Mouse (Mus musculus) liver, postnatal 0 days (tissue): ENCODE measurements around the gene Krt18.

Experiments used
- CTCF ChIP-seq: sonication (generic); IDR thresholded peaks from 2 replicates; pipeline ENCODE4 v1.5.1; 2016; ENCODE audit warnings: antibody characterized with exemption, low read depth
- EP300 ChIP-seq: IDR thresholded peaks from 2 replicates; pipeline ENCODE4 v1.6.1; 2016; ENCODE audit warnings: antibody characterized with exemption, low read depth, mild to moderate bottlenecking

DNA sequence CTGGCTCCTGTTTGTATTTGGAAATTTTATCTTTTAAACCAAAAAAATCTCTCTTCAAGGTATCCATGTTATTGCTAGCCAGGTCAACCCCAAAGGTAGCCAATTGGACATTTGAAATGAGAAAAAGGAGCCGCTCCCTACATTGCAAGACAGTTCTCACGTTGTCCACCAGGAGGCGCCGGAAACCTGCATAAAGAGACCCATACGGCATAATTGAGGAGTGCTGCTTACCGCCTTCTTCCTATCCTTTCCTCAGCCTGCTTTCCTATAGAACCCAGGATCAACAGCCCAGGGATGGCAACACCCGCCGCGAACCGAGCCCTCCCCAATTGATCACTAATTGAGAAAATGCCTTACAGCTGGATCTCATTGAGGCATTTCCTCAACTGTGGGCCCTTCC, 39.9 kb upstream of the Krt18 start:
- TF ChIP-seq CTCF = peak; percentile 92
- TF ChIP-seq EP300 = no peak
